ENCODE assay signal across 8 mouse cellular contexts in the genomic region with DNA sequence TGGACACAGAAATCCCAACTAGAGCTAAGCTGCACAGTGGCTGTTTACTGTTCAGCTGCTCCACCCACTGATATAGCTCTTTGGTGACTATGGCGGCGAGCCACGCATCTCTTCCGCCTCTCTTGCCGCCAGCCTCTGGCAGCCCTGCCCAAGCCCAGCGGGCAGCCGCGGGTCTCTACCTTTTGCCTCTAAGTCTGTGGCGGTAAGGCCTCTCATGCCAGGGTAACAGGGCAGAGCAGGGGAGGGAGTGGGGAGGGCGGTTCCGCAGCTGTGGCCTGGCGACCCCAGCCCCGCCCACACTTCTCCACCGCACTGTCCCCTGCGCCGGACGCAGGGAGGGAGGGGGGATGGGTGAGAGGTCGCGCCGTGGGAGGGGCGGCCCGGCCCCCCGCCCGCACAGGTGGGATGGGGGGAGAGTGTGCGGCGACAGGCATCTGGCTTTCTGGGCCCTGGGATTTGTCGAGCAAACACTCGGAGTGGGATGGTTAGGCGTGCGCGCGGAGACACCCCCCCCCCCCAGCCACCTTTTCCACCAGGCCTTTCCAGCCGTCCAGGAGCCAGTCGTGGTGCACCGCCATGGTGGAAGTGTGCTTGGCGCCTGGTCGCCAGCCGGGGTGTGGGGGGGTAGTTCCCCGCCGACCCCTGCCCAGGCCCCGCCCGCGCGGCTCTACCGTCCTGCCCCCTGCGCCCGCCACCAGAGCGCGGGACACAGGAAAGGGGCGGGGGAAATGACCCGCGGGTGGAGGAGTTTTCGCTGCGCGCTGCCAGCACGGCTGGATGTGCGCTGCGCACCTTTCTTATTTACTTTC. TPM values are rescaled to one million over a fixed set of nuclear protein-coding genes. Genes with fewer than 3 reads are reported as not detected.
DNase-seq lines count a peak whose midpoint lies in the region; ATAC-seq and TF ChIP-seq lines count a peak whose summit lies in the region.

No protein-coding gene starts in this region.

- H3K27me3 ChIP-seq in heart, embryonic 10.5 days (ENCODE audit: insufficient read depth, poor library complexity, severe bottlenecking), result no peaks in the 10 kb centered on the region
- H3K27me3 ChIP-seq in liver, embryonic 14.5 days (ENCODE audit: control insufficient read depth, insufficient read depth, low read length), result no peaks in the 10 kb centered on the region

- no peaks in the 10 kb centered on the region for H3K4me1 ChIP-seq in heart, embryonic 10.5 days
- no peaks in the 10 kb centered on the region for H3K4me1 ChIP-seq in liver, embryonic 14.5 days (replicated peaks; ENCODE audit: control insufficient read depth in 2 of 2, insufficient read depth in 2 of 2, low read length in 1 of 2)

- H3K9ac ChIP-seq in liver, embryonic 14.5 days (replicated peaks), result no peak overlapping the region

- no peaks in the 10 kb centered on the region; the same call in 1 of the 2 replicates for H3K9me3 ChIP-seq in heart, embryonic 10.5 days
- H3K9me3 ChIP-seq in liver, embryonic 14.5 days (ENCODE audit: control insufficient read depth, low read length), result no peaks in the 10 kb centered on the region

- 8% methylated on average over 55 of the region's 58 CpGs for WGBS in heart, embryonic 10.5 days
- WGBS in liver, embryonic 14.5 days (ENCODE audit: insufficient replicate concordance), result 13% methylated on average over 57 of the region's 58 CpGs

- peak overlapping the region; percentile 41 for H3K4me2 ChIP-seq in liver, embryonic 14.5 days (ENCODE audit: low read depth)

- no peak for TF ChIP-seq CTCF in liver, embryonic 14.5 days (IDR thresholded peaks at IDR 0.05; ENCODE audit: low read depth)

- peak overlapping the region; percentile 92 for H3K27ac ChIP-seq in heart, embryonic 10.5 days
- H3K27ac ChIP-seq in liver, embryonic 14.5 days, result no peak overlapping the region

- peak; percentile 5 to 18 for DNase-seq in B cell, adult 2 months
- peak; percentile 59 for DNase-seq in adrenal gland, postnatal 10 days
- peak; percentile 58 for DNase-seq in embryo, embryonic 9.5 days (ENCODE audit: extremely low spot score)
- DNase-seq in heart, embryonic 10.5 days (ENCODE audit: low spot score), result peak; percentile 82
- peak; percentile 62 to 71 for DNase-seq in kidney, adult 8-10 months
- peak; percentile 53 to 72 (median 68) for DNase-seq in liver, embryonic 14.5 days (ENCODE audit: low read depth in 3 of 3, low spot score in 3 of 3)
- DNase-seq in neural tube, embryonic 10.5 days (ENCODE audit: extremely low spot score, low spot score), result peak; percentile 39
- DNase-seq in testis, postnatal 10 days (ENCODE audit: low spot score), result peak; percentile 86

- H3K36me3 ChIP-seq in heart, embryonic 10.5 days, result no peaks in the 10 kb centered on the region
- no peaks in the 10 kb centered on the region for H3K36me3 ChIP-seq in liver, embryonic 14.5 days (replicated peaks; ENCODE audit: control insufficient read depth, insufficient read depth, low read depth)

- TF ChIP-seq EP300 in liver, embryonic 14.5 days (IDR thresholded peaks at IDR 0.05; ENCODE audit: low read depth), result no peak

- peak; percentile 95 for ATAC-seq in liver, embryonic 14.5 days (ENCODE audit: insufficient read depth)

- H3K4me3 ChIP-seq in heart, embryonic 10.5 days, result peak overlapping the region; percentile 77
- H3K4me3 ChIP-seq in liver, embryonic 14.5 days (ENCODE audit: insufficient read depth in 1 of 2, low read depth in 2 of 2, low read length in 2 of 2), result peak overlapping the region; percentile 28 to 69

RNA-seq across cellular contexts. Expression of a gene that starts 33.4 kb away (rescaled TPM):
- total RNA-seq in adrenal gland, postnatal 10 days (2021), result 1 to 10 TPM in 1 of 2 experiments, under 1 TPM in 1; 0.45 to 1.5 TPM
- polyA plus RNA-seq in heart, embryonic 10.5 days (2016; fragmentation: Nextera tagmentation; extraction: Ambion mirVana), result not detected in 2 replicates
- 0.03 TPM in 1 of 2 replicates, not detected in the other for polyA plus RNA-seq in liver, embryonic 14.5 days (2012; rRNA removed)
- 0.06 and 0.22 TPM in 2 replicates for polyA plus RNA-seq in liver, embryonic 14.5 days (2014; fragmentation: Nextera tagmentation; extraction: Ambion mirVana)

Comparison
In these comparisons a context has a peak if more than half of its experiments do, and no peak if none do; other contexts are left out.
1. DNase-seq: peak in every context shown above with its lines; median percentile 86 in testis, postnatal 10 days; 82 in heart, embryonic 10.5 days; 68 in liver, embryonic 14.5 days; 66 in kidney, adult 8-10 months; 59 in adrenal gland, postnatal 10 days; 58 in embryo, embryonic 9.5 days; 39 in neural tube, embryonic 10.5 days; 12 in B cell, adult 2 months.